Mouse (Mus musculus): ENCODE data around the gene Cfap300.

Cfap300 gene

DNA sequence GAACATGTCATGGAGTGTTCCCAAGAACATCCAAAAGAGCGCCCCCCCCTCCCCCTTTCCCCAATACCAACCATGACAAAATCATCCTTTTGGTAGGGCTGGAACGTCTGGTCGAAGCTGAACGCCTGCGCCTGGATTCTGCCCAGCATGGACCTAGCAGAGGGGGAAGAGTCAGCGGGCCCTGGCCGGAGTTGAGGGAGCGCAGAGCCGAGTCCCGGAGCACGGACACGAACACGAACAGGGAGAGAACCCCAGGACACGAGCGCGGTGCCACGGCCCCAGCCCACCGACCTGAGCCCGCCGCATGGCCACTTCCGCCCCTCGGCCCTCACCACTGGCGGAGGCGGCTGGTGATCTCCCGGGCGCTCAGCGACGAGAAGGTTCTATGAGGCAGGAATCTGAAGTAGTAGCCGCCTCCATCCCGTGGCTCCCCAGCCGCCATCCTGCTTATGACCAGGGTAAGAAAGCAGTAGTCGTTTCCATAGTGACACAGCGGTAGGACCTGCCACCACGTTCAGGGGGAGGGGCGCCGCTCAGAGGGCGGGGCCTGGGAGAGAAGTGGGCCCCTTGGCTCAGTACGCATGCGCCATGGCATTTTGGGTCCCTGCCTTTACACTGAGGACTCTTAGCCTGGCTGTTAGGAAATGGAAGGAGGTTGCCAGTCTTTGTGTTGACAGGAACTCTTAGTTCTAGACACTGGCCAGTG lies at the start of gene Cfap300:
Cfap300 (minus strand) TSS at position 486 of the 706 bp plus-strand sequence.
- DNase-seq (ENCODE audit: low read depth, low spot score): peak; percentile 97

DNA sequence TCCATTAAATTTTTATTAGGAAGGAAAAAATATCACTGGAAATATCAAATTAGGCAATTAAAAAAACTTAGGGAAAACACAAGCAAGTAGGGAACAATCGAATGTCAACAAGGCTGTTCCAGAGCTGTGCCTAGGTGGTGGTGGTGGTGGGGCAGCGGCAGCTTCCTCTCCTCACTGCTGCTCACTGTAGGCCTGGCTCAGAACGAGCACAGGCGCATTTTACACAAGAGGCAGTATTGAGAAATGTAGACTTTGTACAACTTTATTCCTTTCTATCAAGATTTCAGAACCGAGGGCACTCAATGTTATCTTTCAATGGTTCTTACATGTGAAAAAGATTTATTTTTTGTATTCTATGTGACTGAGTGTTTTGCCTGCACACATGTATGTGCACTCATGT lies 36.3 kb upstream of the Cfap300 start:
- no peak for DNase-seq (ENCODE audit: low read depth, low spot score)

GRCm38 (mm10) chr9:8074345-8074744 lies 31.7 kb upstream of the Cfap300 start:
- peak; percentile 38 for DNase-seq (ENCODE audit: low read depth, low spot score)

DNA sequence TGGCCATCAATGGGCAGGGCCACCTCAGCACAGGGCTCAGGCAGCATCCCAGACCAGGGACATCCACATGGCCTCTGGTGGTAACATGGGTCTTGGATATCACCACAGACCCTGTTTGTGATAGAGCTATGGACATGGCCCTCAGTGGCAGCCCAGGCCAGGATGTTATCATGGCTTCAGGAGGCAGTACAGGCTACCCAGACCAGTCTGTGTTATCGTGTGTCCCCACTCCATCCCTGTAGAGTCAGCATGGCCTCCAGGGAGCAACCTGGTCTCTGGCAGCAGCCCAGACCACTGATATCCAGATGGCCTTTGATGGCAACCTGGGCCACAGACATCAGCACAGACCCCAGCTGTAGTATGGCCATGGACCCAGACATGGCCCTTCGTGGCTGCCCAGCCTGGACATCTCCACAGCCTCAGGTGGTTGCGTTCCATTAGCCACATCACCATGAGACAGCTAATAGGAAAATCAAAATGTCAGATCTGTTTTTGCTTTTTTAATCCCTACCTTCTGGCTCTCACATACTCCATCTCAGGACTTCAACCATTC lies 30.7 kb upstream of the Cfap300 start:
- no peak for DNase-seq (ENCODE audit: low read depth, low spot score)

DNA sequence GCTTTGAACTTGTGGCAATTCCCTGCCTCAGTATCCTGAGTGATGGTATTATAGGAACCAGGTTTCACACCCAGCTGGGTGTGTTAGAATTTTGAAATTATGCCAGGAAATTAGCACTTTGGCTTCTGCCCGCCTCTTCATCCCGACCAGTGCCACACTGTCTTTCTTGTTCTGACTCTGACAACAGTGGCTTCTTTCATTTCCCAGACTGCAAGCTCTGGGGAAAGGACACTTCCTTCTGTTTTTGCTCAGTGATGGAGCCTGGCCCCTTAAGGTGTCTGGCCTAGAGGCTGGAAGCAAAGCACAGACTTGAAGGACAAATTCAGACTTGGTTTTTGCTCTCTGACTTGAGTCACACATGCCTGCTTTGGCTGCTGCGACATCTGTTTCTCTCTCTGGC lies 17.0 kb upstream of the Cfap300 start:
- DNase-seq (ENCODE audit: low read depth, low spot score): no peak

DNA sequence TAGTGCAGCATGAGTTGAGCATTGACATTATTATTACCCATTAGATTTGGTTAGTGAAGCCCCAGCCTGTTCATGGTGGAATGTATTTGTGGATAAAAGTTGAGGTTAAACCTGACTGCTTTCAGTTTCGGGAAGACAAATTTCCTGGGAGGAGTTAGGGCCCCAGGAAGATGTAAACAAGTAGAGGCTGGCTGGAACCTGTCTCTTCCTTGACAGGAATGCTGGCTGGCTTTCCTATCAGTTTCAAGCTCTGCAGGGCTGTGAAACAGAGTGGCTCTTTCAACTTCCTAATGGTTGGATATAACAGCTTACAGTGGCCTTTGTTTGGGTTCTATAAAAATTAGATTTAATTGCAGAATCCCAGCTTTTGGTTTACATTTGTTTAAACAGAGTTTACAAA lies 12.2 kb upstream of the Cfap300 start:
- DNase-seq (ENCODE audit: low read depth, low spot score): peak; percentile 32

GRCm38 (mm10) chr9:8043044-8043387 lies 393 bp upstream of the Cfap300 start:
- DNase-seq (ENCODE audit: low read depth, low spot score): no peak

DNA sequence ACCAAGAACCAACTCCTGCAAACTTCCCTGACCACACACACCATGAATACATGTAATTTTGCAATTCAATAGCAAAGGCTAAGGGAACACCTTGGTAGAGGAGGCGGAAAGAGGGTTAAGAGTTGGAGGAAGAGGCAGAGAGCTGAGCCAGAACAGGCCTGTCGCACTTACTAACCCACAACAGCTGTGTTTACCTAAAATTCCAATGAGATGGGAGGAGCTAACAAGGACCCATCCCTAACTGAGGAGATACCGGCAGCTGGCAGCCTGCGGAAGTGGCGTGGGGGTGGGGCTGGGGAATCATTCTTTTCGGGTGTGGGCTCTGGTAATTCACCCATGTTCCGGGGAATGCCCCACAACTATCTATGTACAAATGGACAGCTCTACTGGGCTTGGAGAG lies 7.1 kb downstream of the Cfap300 start:
- DNase-seq (ENCODE audit: low read depth, low spot score): no peak

DNA sequence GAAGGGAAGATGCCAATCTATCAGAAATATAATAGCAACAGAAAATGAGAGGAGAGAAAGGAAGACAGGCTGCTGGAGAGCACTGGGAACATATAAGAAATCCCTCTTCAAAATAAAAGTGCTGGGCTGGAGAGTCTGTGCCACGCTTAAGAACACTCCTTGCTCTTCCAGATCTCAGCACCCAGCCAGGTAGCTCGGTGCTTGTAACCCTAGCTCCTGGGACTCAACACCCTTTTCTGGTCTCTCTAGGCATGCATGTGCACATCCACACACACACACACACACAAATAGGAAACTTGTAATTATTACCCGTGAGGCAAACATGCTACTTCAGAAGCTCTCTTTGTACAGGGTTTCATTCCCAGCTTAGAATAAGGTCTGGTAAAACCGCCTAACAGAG lies 7.5 kb downstream of the Cfap300 start:
- DNase-seq (ENCODE audit: low read depth, low spot score): no peak

DNA sequence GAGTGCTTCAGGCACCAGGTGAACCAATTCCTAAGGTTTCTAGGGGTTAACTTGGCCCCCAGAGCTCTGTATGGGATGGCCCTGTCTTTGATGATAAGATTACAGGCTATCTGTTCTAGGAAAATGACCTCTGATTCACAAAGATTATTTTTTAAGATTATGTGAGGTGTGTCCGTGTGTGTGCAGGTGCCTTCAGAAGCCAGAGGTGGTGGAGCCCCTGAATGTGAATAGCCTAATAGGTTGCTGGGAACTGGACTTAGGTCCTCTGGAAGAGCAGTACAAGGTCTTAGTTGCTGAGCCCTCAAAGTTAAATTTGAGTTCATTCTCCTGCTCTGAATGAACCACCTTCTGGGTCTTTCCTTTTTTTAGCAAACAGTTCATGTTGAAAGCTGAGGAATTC lies 8.5 kb downstream of the Cfap300 start:
- no peak for DNase-seq (ENCODE audit: low read depth, low spot score)

- DNase-seq (ENCODE audit: low read depth, low spot score): no peak
These were observed 9.8 kb downstream of the Cfap300 start for GRCm38 (mm10) chr9:8032847-8033246.

- no peak for DNase-seq (ENCODE audit: low read depth, low spot score)
These were observed 24.0 kb downstream of the Cfap300 start for GRCm38 (mm10) chr9:8018609-8019008.

DNA sequence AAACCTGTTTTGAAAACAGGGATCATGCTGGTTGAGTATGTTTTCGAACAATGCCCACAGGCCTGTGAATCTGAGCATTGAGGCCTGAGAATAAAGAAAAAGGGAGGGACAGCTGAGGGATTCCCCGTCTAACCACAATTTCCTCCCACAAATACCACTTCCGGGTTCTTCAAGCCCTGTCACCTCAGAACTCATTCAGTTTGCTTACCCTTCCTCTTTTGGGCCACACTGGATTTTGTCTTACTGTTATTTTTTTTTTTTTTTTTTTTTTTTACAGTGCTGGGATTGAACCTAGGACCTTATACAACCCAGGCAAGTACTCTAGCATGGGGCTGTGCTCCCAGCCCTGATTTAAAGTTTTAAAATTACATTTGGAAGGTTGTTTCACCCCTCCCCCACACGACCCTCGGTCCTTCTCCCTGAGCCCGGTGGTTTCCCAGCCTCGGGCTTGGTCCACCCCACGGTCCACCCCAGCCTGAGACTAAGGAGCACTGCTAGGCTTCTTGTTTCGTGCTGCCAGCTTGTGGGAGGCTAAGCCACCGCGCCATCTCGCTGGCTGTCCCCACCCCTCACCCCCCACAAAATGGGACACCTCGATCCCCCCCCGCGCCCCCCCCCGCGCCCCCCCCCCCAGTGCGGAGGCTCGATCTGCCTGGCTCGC lies 25.2 kb downstream of the Cfap300 start:
- DNase-seq (ENCODE audit: low read depth, low spot score): peak; percentile 41

- DNase-seq (ENCODE audit: low read depth, low spot score): peak; percentile 82
These were observed 38.1 kb downstream of the Cfap300 start, which contains the start of gene Yap1 for GRCm38 (mm10) chr9:8004370-8004991. Yap1 (minus strand) TSS chr9:8004596.

- peak; percentile 81 for DNase-seq (ENCODE audit: low read depth, low spot score)
These were observed 39.0 kb downstream of the Cfap300 start for GRCm38 (mm10) chr9:8003301-8004271.

DNA sequence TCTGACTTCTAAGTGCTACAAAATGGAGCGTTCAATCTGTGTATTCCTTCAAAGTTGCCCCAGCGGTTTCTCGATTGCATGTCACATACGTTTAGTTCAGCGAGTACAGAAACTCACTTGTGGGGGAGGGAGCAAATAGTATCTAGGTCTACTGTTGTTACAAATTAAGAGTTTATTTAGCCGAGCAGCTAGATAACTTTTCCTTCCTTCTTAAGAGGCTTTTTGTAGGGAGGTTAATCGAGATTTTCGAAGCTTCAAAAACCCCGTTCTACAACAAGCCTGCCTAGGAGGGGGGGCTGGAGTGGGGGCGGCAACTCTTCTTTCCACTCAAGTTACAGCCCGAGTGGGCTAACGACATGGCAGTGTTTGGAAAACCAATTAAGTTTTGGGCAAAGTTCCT lies 39.8 kb downstream of the Cfap300 start:
- DNase-seq (ENCODE audit: low read depth, low spot score): peak; percentile 31

- DNase-seq (ENCODE audit: low read depth, low spot score): no peak
These were observed 41.3 kb downstream of the Cfap300 start for GRCm38 (mm10) chr9:8001352-8001751.

GRCm38 (mm10) chr9:7994275-7994674 lies 48.3 kb downstream of the Cfap300 start:
- DNase-seq (ENCODE audit: low read depth, low spot score): no peak

DNA sequence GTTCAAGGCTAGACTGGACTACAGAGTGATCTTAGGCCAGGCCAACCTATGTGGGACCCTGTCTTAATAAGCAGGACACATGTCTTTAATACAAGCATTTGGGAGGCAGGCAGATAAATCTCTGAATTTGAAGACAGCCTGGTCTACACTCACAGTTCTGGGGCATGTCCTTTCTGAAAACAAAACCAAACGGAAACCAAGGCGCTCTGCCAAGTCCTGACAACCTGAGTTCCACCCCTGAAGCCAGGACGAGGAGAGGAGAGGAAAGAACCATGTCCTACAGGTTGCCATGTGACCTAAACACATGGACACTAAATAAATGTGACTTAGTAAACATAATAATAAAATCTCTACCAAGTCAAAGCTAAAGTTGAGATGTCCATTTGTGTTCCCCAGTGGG lies 50.0 kb downstream of the Cfap300 start:
- peak; percentile 56 for DNase-seq (ENCODE audit: low read depth, low spot score)

GRCm38 (mm10) chr9:7990897-7991296 lies 51.7 kb downstream of the Cfap300 start:
- DNase-seq (ENCODE audit: low read depth, low spot score): peak; percentile 35

DNA sequence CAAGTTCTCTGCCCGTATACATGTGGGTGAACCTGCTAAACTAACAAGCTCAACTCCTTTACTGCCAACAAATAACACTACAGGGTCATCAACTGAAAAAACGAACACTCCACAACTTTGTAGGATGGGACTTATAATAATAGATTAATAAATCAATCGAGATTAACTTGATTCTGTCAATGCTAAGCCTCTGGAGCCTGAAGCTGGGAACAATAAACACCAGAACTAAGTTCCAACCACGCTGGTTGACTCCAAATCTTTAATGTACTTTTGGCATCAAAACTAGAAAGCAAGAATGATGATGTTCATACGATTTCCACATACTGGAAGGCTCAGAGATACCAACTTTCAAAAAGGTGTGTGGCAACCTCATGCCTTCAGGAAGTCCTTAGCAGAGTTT lies 55.5 kb downstream of the Cfap300 start:
- DNase-seq (ENCODE audit: low read depth, low spot score): no peak
